ENCODE assay signal across 21 mouse cellular contexts in genomic region chr11:65723715-65724114, GRCm38 (mm10).
"Had no signal": no experiment of that assay in that cellular context is flagged by ENCODE, and none has a peak within 500 bp of the region (broad histone marks: within the 10 kb centered on the region; RNA-seq: fewer than 3 reads in every experiment).

No protein-coding gene starts in this region.

- DNase-seq: cerebellum, adult 8-10 months; cerebellum, adult 9-10 months; cerebellum, adult 9-11 months; cerebellum, postnatal 10 days; cerebellum, postnatal 14 days; cerebellum, postnatal 25 days; cerebellum, postnatal 36 days; embryo, embryonic 11 days; forebrain, postnatal 0 days; gastrocnemius, adult 2 months; gastrocnemius, postnatal 10 days; gastrocnemius, postnatal 14 days; gastrocnemius, postnatal 25 days; gastrocnemius, postnatal 36 days; heart, adult 11 months; heart, adult 18-20 months; heart, adult 2 months had no signal

- ATAC-seq: forebrain, embryonic 13.5 days; forebrain, embryonic 14.5 days; forebrain, embryonic 15.5 days; forebrain, embryonic 16.5 days; forebrain, postnatal 0 days had no signal
